Mouse (Mus musculus): Measurements from ENCODE around the gene Dph3.

DNA sequence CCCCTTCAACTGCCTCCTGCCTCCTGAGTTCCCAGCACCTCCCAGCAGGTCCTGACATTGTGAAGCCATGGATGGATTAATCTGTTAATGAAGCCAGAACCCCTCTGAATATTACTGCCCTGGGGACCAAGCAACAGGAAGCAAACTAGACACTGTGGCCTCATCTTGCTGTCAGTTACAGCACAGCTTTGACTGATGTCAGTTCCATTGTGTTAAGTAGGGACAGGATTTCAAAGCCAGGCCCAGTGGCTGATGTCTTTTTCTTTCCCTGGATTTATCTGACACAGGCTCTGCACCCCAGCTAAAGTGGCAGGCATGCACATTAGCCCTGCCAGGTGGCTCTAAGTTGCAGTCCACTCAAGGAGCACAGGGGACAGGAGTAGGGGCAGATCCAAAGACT lies 12.7 kb downstream of the Dph3 start:
- no peak for TF ChIP-seq CTCF (conservative IDR thresholded peaks at IDR 0.05 in 1 of 2, IDR thresholded peaks at IDR 0.05 in 1 of 2; ENCODE audit: low read depth in 2 of 2, low read length in 2 of 2)
- no peak for TF ChIP-seq USF1 (IDR thresholded peaks at IDR 0.05; ENCODE audit: low read depth, low read length)
- no peak for TF ChIP-seq SMC3 (IDR thresholded peaks at IDR 0.05; ENCODE audit: low read depth, low read length)
- TF ChIP-seq POLR2A (IDR thresholded peaks at IDR 0.05; ENCODE audit: low read depth, low read length): no peak
- TF ChIP-seq POLR2AphosphoS2 (IDR thresholded peaks at IDR 0.05; ENCODE audit: low read depth, low read length): no peak
- no peak for TF ChIP-seq PAX5 (IDR thresholded peaks at IDR 0.05; ENCODE audit: low read length)
